Mouse (Mus musculus): ENCODE results near the gene Prpf8. TPM values are rescaled to one million over a fixed set of nuclear protein-coding genes. Genes with fewer than 3 reads are reported as not detected.
A peak's percentile ranks its signal among the peaks of the same experiment; 100 is the strongest.

Gene Prpf8
- total and polyA plus RNA-seq, 3 experiments: 187 to 345 (median 246) TPM

DNA sequence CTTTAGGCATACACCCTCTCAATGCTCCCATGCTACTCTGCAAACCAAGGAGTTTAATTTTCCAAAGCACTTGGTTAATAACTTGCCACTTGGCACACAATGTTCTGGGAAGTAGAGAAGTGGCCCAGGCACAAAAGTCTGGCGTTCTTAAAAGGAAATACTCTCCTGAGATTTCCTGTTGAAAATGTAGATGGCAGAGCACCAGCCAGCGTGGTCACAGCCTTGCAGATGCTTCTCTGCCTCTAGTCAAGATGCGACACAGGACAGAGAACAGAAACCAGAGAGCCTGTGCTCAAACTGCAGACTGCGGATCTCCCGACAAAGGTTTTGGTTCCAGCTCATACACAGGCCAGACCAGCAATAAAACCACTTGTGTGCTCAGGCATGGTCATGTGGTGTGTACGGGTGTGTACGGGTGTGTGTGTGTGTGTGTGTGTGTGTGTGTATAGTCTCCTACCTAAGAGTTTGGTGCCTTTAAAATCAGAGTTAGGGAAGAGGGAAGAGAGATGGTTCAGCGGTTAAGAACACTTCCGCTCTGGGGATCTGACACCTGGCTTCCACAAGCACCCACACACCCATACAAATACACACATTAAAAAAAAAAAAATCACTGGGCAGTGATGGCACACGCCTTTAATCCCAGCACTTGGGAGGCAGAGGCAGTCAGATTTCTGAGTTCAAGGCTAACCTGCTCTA lies 31.4 kb upstream of the Prpf8 start:
- dilution Hi-C loops (cut with MboI; ENCODE audit: extremely low pct_ligation_motif_present, extremely low pct_unique_long_range_greater_than_20kb, low sequenced_read_pairs) (no loop called here), in situ Hi-C loops (cut with MboI; ENCODE audit: low pct_ligation_motif_present, low pct_unique_long_range_greater_than_20kb, low sequenced_read_pairs) (loop anchor here (5.0 kb wide), 1 partner anchor 43 kb away; no protein-coding TSS in a partner anchor)
- TF ChIP-seq USF2 (conservative IDR thresholded peaks at IDR 0.05; ENCODE audit: low read depth, low read length) (peak; percentile 37), MEF2A (IDR thresholded peaks at IDR 0.05; ENCODE audit: borderline replicate concordance, low read depth, low read length) (peak; percentile 41), UBTF (IDR thresholded peaks at IDR 0.05; ENCODE audit: low read depth, low read length) (no peak), USF1 (IDR thresholded peaks at IDR 0.05; ENCODE audit: low read depth, low read length) (peak; percentile 52), MAZ (IDR thresholded peaks at IDR 0.05; ENCODE audit: low read depth, low read length) (0 out of 2 replicates have a peak, but pooled peaks have one; percentile 9), TCF12 (IDR thresholded peaks at IDR 0.05; ENCODE audit: low read depth, low read length) (no peak), BHLHE40 (IDR thresholded peaks at IDR 0.05; ENCODE audit: low read depth, low read length) (peak; percentile 64), SMC3 (IDR thresholded peaks at IDR 0.05; ENCODE audit: low read depth, low read length) (no peak; the same call in 1 of the 2 replicates), MYC (IDR thresholded peaks at IDR 0.05; ENCODE audit: low read depth, low read length) (peak; percentile 66; the same call in 1 of the 2 replicates), EP300 (IDR thresholded peaks at IDR 0.05; ENCODE audit: low read length) (peak; percentile 82), ZNF384 (IDR thresholded peaks at IDR 0.05; ENCODE audit: low read depth, low read length) (peak; percentile 85), ELF1 (IDR thresholded peaks at IDR 0.05; ENCODE audit: low read depth, low read length) (peak; percentile 33; the same call in 1 of the 2 replicates), MAX (IDR thresholded peaks at IDR 0.05; ENCODE audit: low read length) (peak; percentile 52; the same call in 1 of the 2 replicates), MXI1 (IDR thresholded peaks at IDR 0.05; ENCODE audit: low read depth, low read length) (no peak; the same call in 1 of the 2 replicates), RCOR1 (conservative IDR thresholded peaks at IDR 0.05; ENCODE audit: low read depth, low read length) (peak; percentile 56; the same call in 1 of the 2 replicates), ETS1 (conservative IDR thresholded peaks at IDR 0.05; ENCODE audit: low read depth, low read length) (peak; percentile 41), ZMIZ1 (IDR thresholded peaks at IDR 0.05; ENCODE audit: low read depth, low read length) (0 out of 2 replicates have a peak, but pooled peaks have one; percentile 50), TBP (conservative IDR thresholded peaks at IDR 0.05; ENCODE audit: low read depth, low read length) (0 out of 2 replicates have a peak, but pooled peaks have one; percentile 56), JUN (IDR thresholded peaks at IDR 0.05; ENCODE audit: insufficient read depth, low read depth, low read length) (no peak), KAT2A (IDR thresholded peaks at IDR 0.05; ENCODE audit: insufficient replicate concordance, low read length) (0 out of 2 replicates have a peak, but pooled peaks have one; percentile 39), NRF1 (IDR thresholded peaks at IDR 0.05; ENCODE audit: low read depth, low read length) (no peak), SIN3A (IDR thresholded peaks at IDR 0.05; ENCODE audit: low read length) (peak; percentile 36), CHD2 (IDR thresholded peaks at IDR 0.05; ENCODE audit: low read length) (0 out of 2 replicates have a peak, but pooled peaks have one; percentile 40), HCFC1 (IDR thresholded peaks at IDR 0.05; ENCODE audit: low read depth, low read length) (no peak), PAX5 (IDR thresholded peaks at IDR 0.05; ENCODE audit: low read length) (no peak), NELFE (IDR thresholded peaks at IDR 0.05; ENCODE audit: low read depth, low read length) (no peak), MAFK (IDR thresholded peaks at IDR 0.05; ENCODE audit: insufficient replicate concordance, low read length) (no peak; the same call in 1 of the 2 replicates), JUND (conservative IDR thresholded peaks at IDR 0.05; ENCODE audit: low read depth, low read length) (0 out of 2 replicates have a peak, but pooled peaks have one; percentile 35), IRF4 (IDR thresholded peaks at IDR 0.05; ENCODE audit: low read depth, low read length) (peak; percentile 73)
- Histone ChIP-seq H3K4me2 (ENCODE audit: insufficient read depth, low read depth, poor library complexity, severe bottlenecking) (peak overlapping the region; percentile 60), H3K4me1 (ENCODE audit: control insufficient read depth in 1 of 2, insufficient read depth in 2 of 2) (peaks cover 34 to 87% of the 10 kb centered on the region in 2 experiments), H3K27ac (ENCODE audit: insufficient read depth, low read depth) (peak overlapping the region; percentile 83), H3K79me2 (replicated peaks; ENCODE audit: control insufficient read depth, extremely low read depth, insufficient read depth, poor library complexity, severe bottlenecking) (no peaks in the 10 kb centered on the region), H3K9ac (ENCODE audit: insufficient read depth, low read depth) (peak overlapping the region; percentile 54), H3K4me3 (replicated peaks in 1 of 3; ENCODE audit: low read depth in 2 of 3, low read length in 2 of 3, poor library complexity in 1 of 3) (peak overlapping the region in 2 of 3 experiments; percentile 27 to 53), H3K36me3 (replicated peaks in 1 of 2; ENCODE audit: control insufficient read depth in 1 of 2, insufficient read depth in 1 of 2, low read length in 1 of 2) (peaks cover 18 to 30% of the 10 kb centered on the region in 2 experiments), H3K9me3 (replicated peaks; ENCODE audit: low read length) (no peaks in the 10 kb centered on the region), H3K27me3 (replicated peaks) (no peaks in the 10 kb centered on the region)
- peak; percentile 84 for DNase-seq (ENCODE audit: extremely low read depth)

Data from CH12.LX (cell line).